Mouse (Mus musculus) gastrocnemius, postnatal 10 days (tissue): ENCODE results near the gene Pkp3. TPM values are rescaled to one million over a fixed set of nuclear protein-coding genes. Genes with fewer than 3 reads are reported as not detected.

Experiments
- DNase-seq: peaks from one replicate; pipeline ENCODE4 v3.0.0; 2021; ENCODE audit warnings: mixed read lengths
- total RNA-seq, 2 experiments: library from RNA; stranded (reverse); gene quantifications; 2 replicates each; pipeline ENCODE4 v1.2.3; 2021

Pkp3 gene
- total RNA-seq, 2 experiments from 2014 or later, result not detected

GRCm38 (mm10) chr7:141094487-141095205 lies 16.6 kb downstream of the Pkp3 start:
- no peak for DNase-seq

- DNase-seq, result no peak
Measured at GRCm38 (mm10) chr7:141096021-141096420, 18.0 kb downstream of the Pkp3 start.

GRCm38 (mm10) chr7:141096649-141097056 lies 18.6 kb downstream of the Pkp3 start:
- no peak for DNase-seq

- DNase-seq, result no peak
Measured at GRCm38 (mm10) chr7:141097177-141097576, 19.2 kb downstream of the Pkp3 start.

GRCm38 (mm10) chr7:141099911-141100691 lies 22.1 kb downstream of the Pkp3 start, which contains the start of gene Sigirr:
Gene Sigirr (minus strand): TSS chr7:141100572.
- DNase-seq, result no peak

- DNase-seq, result no peak
Measured at GRCm38 (mm10) chr7:141103161-141103560, 25.1 kb downstream of the Pkp3 start.

- no peak for DNase-seq
Measured at GRCm38 (mm10) chr7:141115874-141116273, 37.9 kb downstream of the Pkp3 start.

GRCm38 (mm10) chr7:141117636-141118035 lies 39.6 kb downstream of the Pkp3 start, which contains the start of gene Ano9:
Gene Ano9 (minus strand): TSS chr7:141117806.
- no peak for DNase-seq

- DNase-seq, result no peak
Measured at GRCm38 (mm10) chr7:141119487-141119886, 41.5 kb downstream of the Pkp3 start.

- DNase-seq, result no peak
Measured at GRCm38 (mm10) chr7:141120605-141121004, 42.6 kb downstream of the Pkp3 start.

GRCm38 (mm10) chr7:141121051-141121531 lies 43.1 kb downstream of the Pkp3 start:
- no peak for DNase-seq

- no peak for DNase-seq
Measured at GRCm38 (mm10) chr7:141122245-141122644, 44.2 kb downstream of the Pkp3 start, which contains the start of gene Ptdss2. Gene Ptdss2 (plus strand): TSS chr7:141122382.

GRCm38 (mm10) chr7:141122689-141123516 lies 44.9 kb downstream of the Pkp3 start:
- DNase-seq, result peak; percentile 90

- no peak for DNase-seq
Measured at GRCm38 (mm10) chr7:141123517-141123856, 45.5 kb downstream of the Pkp3 start.

- DNase-seq, result peak; percentile 84
Measured at GRCm38 (mm10) chr7:141131024-141131820, 53.2 kb downstream of the Pkp3 start.

GRCm38 (mm10) chr7:141131904-141132755 lies 54.1 kb downstream of the Pkp3 start:
- no peak for DNase-seq
